Mouse (Mus musculus): Measurements from ENCODE around the gene Dnm3. TPM values are rescaled to one million over a fixed set of nuclear protein-coding genes. Genes with fewer than 3 reads are reported as not detected.

Gene Dnm3
- polyA plus RNA-seq, 1 experiment, result 0.43 TPM

- H3K4me3 ChIP-seq (ENCODE audit: extremely low read depth, insufficient read depth, insufficient read length), result no peak overlapping the region
- H3K4me1 ChIP-seq (ENCODE audit: control insufficient read depth, insufficient read depth, insufficient read length), result no peaks in the 10 kb centered on the region
- H3K36me3 ChIP-seq (ENCODE audit: control insufficient read depth, insufficient read depth, low read length), result no peaks in the 10 kb centered on the region
- TF ChIP-seq POLR2A (IDR thresholded peaks at IDR 0.05; ENCODE audit: low read depth, low read length) (no peak), CTCF (IDR thresholded peaks at IDR 0.05; ENCODE audit: extremely low read depth, insufficient read depth, insufficient read length, insufficient replicate concordance) (no peak)
- WGBS, result 91% methylated on average over 5 of the region's 5 CpGs
- no peaks in the 10 kb centered on the region for H3K27me3 ChIP-seq (ENCODE audit: control insufficient read depth, insufficient read depth, low read length)
- DNase-seq (ENCODE audit: low read depth in 1 of 2, low spot score in 2 of 2), result no peak
- H3K27ac ChIP-seq (ENCODE audit: insufficient read depth, low read length), result no peak overlapping the region
Measured at GRCm38 (mm10) chr1:162157659-162158058, 320.2 kb downstream of the Dnm3 start.

GRCm38 (mm10) chr1:162156873-162157272, 321.0 kb downstream of the Dnm3 start:
- no peak overlapping the region for H3K4me3 ChIP-seq (ENCODE audit: extremely low read depth, insufficient read depth, insufficient read length)
- WGBS, result 87% methylated on average over 5 of the region's 5 CpGs
- no peak for TF ChIP-seq CTCF (IDR thresholded peaks at IDR 0.05; ENCODE audit: extremely low read depth, insufficient read depth, insufficient read length, insufficient replicate concordance)
- TF ChIP-seq POLR2A (IDR thresholded peaks at IDR 0.05; ENCODE audit: low read depth, low read length), result no peak
- no peaks in the 10 kb centered on the region for H3K4me1 ChIP-seq (ENCODE audit: control insufficient read depth, insufficient read depth, insufficient read length)
- H3K27me3 ChIP-seq (ENCODE audit: control insufficient read depth, insufficient read depth, low read length), result no peaks in the 10 kb centered on the region
- H3K36me3 ChIP-seq (ENCODE audit: control insufficient read depth, insufficient read depth, low read length), result no peaks in the 10 kb centered on the region
- DNase-seq (ENCODE audit: low read depth in 1 of 2, low spot score in 2 of 2), result no peak
- H3K27ac ChIP-seq (ENCODE audit: insufficient read depth, low read length), result no peak overlapping the region

GRCm38 (mm10) chr1:162155546-162155945, 322.3 kb downstream of the Dnm3 start:
- no peaks in the 10 kb centered on the region for H3K4me1 ChIP-seq (ENCODE audit: control insufficient read depth, insufficient read depth, insufficient read length)
- 83% methylated on average over 3 of the region's 3 CpGs for WGBS
- TF ChIP-seq POLR2A (IDR thresholded peaks at IDR 0.05; ENCODE audit: low read depth, low read length) (no peak), CTCF (IDR thresholded peaks at IDR 0.05; ENCODE audit: extremely low read depth, insufficient read depth, insufficient read length, insufficient replicate concordance) (no peak)

GRCm38 (mm10) chr1:162153118-162153517, 324.7 kb downstream of the Dnm3 start:
- TF ChIP-seq CTCF (IDR thresholded peaks at IDR 0.05; ENCODE audit: extremely low read depth, insufficient read depth, insufficient read length, insufficient replicate concordance) (no peak), POLR2A (IDR thresholded peaks at IDR 0.05; ENCODE audit: low read depth, low read length) (no peak)
- Histone ChIP-seq H3K27me3 (ENCODE audit: control insufficient read depth, insufficient read depth, low read length) (no peaks in the 10 kb centered on the region), H3K27ac (ENCODE audit: insufficient read depth, low read length) (no peak overlapping the region), H3K36me3 (ENCODE audit: control insufficient read depth, insufficient read depth, low read length) (no peaks in the 10 kb centered on the region), H3K4me3 (ENCODE audit: extremely low read depth, insufficient read depth, insufficient read length) (no peak overlapping the region), H3K4me1 (ENCODE audit: control insufficient read depth, insufficient read depth, insufficient read length) (no peaks in the 10 kb centered on the region)
- 90% methylated on average over 5 of the region's 5 CpGs for WGBS
- DNase-seq (ENCODE audit: low read depth in 1 of 2, low spot score in 2 of 2), result no peak

More at GRCm38 (mm10) chr1:162155546-162155945, 322.3 kb downstream of the Dnm3 start:
- no peaks in the 10 kb centered on the region for H3K36me3 ChIP-seq (ENCODE audit: control insufficient read depth, insufficient read depth, low read length)
- H3K27ac ChIP-seq (ENCODE audit: insufficient read depth, low read length), result no peak overlapping the region
- no peak overlapping the region for H3K4me3 ChIP-seq (ENCODE audit: extremely low read depth, insufficient read depth, insufficient read length)
- no peaks in the 10 kb centered on the region for H3K27me3 ChIP-seq (ENCODE audit: control insufficient read depth, insufficient read depth, low read length)
- no peak for DNase-seq (ENCODE audit: low read depth in 1 of 2, low spot score in 2 of 2)

- H3K4me1 ChIP-seq (ENCODE audit: control insufficient read depth, insufficient read depth, insufficient read length), result no peaks in the 10 kb centered on the region
- TF ChIP-seq POLR2A (IDR thresholded peaks at IDR 0.05; ENCODE audit: low read depth, low read length), result no peak
- TF ChIP-seq CTCF (IDR thresholded peaks at IDR 0.05; ENCODE audit: extremely low read depth, insufficient read depth, insufficient read length, insufficient replicate concordance), result no peak
- 85% methylated on average over 3 of the region's 3 CpGs for WGBS
- H3K4me3 ChIP-seq (ENCODE audit: extremely low read depth, insufficient read depth, insufficient read length), result no peak overlapping the region
- no peaks in the 10 kb centered on the region for H3K36me3 ChIP-seq (ENCODE audit: control insufficient read depth, insufficient read depth, low read length)
- DNase-seq (ENCODE audit: low read depth in 1 of 2, low spot score in 2 of 2), result no peak
- no peaks in the 10 kb centered on the region for H3K27me3 ChIP-seq (ENCODE audit: control insufficient read depth, insufficient read depth, low read length)
- H3K27ac ChIP-seq (ENCODE audit: insufficient read depth, low read length), result no peak overlapping the region
Measured at GRCm38 (mm10) chr1:162149730-162150129, 328.1 kb downstream of the Dnm3 start.

GRCm38 (mm10) chr1:162147554-162147953, 330.3 kb downstream of the Dnm3 start:
- no peak overlapping the region for H3K27ac ChIP-seq (ENCODE audit: insufficient read depth, low read length)
- H3K4me1 ChIP-seq (ENCODE audit: control insufficient read depth, insufficient read depth, insufficient read length), result no peaks in the 10 kb centered on the region
- H3K36me3 ChIP-seq (ENCODE audit: control insufficient read depth, insufficient read depth, low read length), result no peaks in the 10 kb centered on the region
- no peak overlapping the region for H3K4me3 ChIP-seq (ENCODE audit: extremely low read depth, insufficient read depth, insufficient read length)
- no peak for TF ChIP-seq CTCF (IDR thresholded peaks at IDR 0.05; ENCODE audit: extremely low read depth, insufficient read depth, insufficient read length, insufficient replicate concordance)
- no peaks in the 10 kb centered on the region for H3K27me3 ChIP-seq (ENCODE audit: control insufficient read depth, insufficient read depth, low read length)
- DNase-seq (ENCODE audit: low read depth in 1 of 2, low spot score in 2 of 2), result no peak
- whole genome bisulfite sequencing, result 47% methylated on average over 3 of the region's 3 CpGs

GRCm38 (mm10) chr1:162145748-162146147, 332.1 kb downstream of the Dnm3 start:
- Histone ChIP-seq H3K27me3 (ENCODE audit: control insufficient read depth, insufficient read depth, low read length) (no peaks in the 10 kb centered on the region), H3K4me1 (ENCODE audit: control insufficient read depth, insufficient read depth, insufficient read length) (no peaks in the 10 kb centered on the region), H3K36me3 (ENCODE audit: control insufficient read depth, insufficient read depth, low read length) (no peaks in the 10 kb centered on the region), H3K27ac (ENCODE audit: insufficient read depth, low read length) (no peak overlapping the region), H3K4me3 (ENCODE audit: extremely low read depth, insufficient read depth, insufficient read length) (no peak overlapping the region)
- WGBS, result 28% methylated on average over 6 of the region's 6 CpGs
- TF ChIP-seq CTCF (IDR thresholded peaks at IDR 0.05; ENCODE audit: extremely low read depth, insufficient read depth, insufficient read length, insufficient replicate concordance) (no peak), POLR2A (IDR thresholded peaks at IDR 0.05; ENCODE audit: low read depth, low read length) (no peak)
- DNase-seq (ENCODE audit: low read depth in 1 of 2, low spot score in 2 of 2), result no peak
